Mouse (Mus musculus): ENCODE data around the gene Akap10.
"Not testable (repeated sequence)": the region's sequence is repeated elsewhere in the genome, so short reads cannot be mapped to it uniquely, and the experiment has no call there.

Gene Akap10

GRCm38 (mm10) chr11:61930640-61931586 lies 861 bp upstream of the Akap10 start:
- DNase-seq (ENCODE audit: low read depth, low spot score) = no peak

- DNase-seq (ENCODE audit: low read depth, low spot score) = peak; percentile 73
Observed at GRCm38 (mm10) chr11:61929323-61930097, 542 bp downstream of the Akap10 start.

GRCm38 (mm10) chr11:61923309-61923708 lies 6.7 kb downstream of the Akap10 start:
- DNase-seq (ENCODE audit: low read depth, low spot score) = no peak

GRCm38 (mm10) chr11:61919702-61920101 lies 10.3 kb downstream of the Akap10 start:
- no peak for DNase-seq (ENCODE audit: low read depth, low spot score)

- no peak for DNase-seq (ENCODE audit: low read depth, low spot score)
Observed at GRCm38 (mm10) chr11:61908315-61908714, 21.7 kb downstream of the Akap10 start.

- peak; percentile 32 for DNase-seq (ENCODE audit: low read depth, low spot score)
Observed at GRCm38 (mm10) chr11:61882183-61882582, 47.9 kb downstream of the Akap10 start.

GRCm38 (mm10) chr11:61879921-61880320 lies 50.1 kb downstream of the Akap10 start:
- DNase-seq (ENCODE audit: low read depth, low spot score) = no peak

- DNase-seq (ENCODE audit: low read depth, low spot score) = no peak
Observed at GRCm38 (mm10) chr11:61871881-61872280, 58.2 kb downstream of the Akap10 start.

GRCm38 (mm10) chr11:61866856-61867255 lies 63.2 kb downstream of the Akap10 start:
- DNase-seq (ENCODE audit: low read depth, low spot score) = no peak

GRCm38 (mm10) chr11:61861781-61862547 lies 68.1 kb downstream of the Akap10 start:
- DNase-seq (ENCODE audit: low read depth, low spot score) = peak; percentile 27

- DNase-seq (ENCODE audit: low read depth, low spot score) = no peak
Observed at GRCm38 (mm10) chr11:61859316-61859715, 70.7 kb downstream of the Akap10 start.

GRCm38 (mm10) chr11:61855539-61855938 lies 74.5 kb downstream of the Akap10 start:
- no peak for DNase-seq (ENCODE audit: low read depth, low spot score)

GRCm38 (mm10) chr11:61854988-61855411 lies 75.1 kb downstream of the Akap10 start, which contains the start of gene Ulk2:
TSS of gene Ulk2 (minus strand) at chr11:61855073.
- DNase-seq (ENCODE audit: low read depth, low spot score) = peak; percentile 96

GRCm38 (mm10) chr11:61854211-61854987 lies 75.7 kb downstream of the Akap10 start:
- peak; percentile 90 for DNase-seq (ENCODE audit: low read depth, low spot score)

- DNase-seq (ENCODE audit: low read depth, low spot score) = no peak
Observed at GRCm38 (mm10) chr11:61853659-61854058, 76.4 kb downstream of the Akap10 start.

GRCm38 (mm10) chr11:61852916-61853315 lies 77.1 kb downstream of the Akap10 start:
- DNase-seq (ENCODE audit: low read depth, low spot score) = no peak

GRCm38 (mm10) chr11:61851195-61851594 lies 78.9 kb downstream of the Akap10 start:
- DNase-seq (ENCODE audit: low read depth, low spot score) = no peak

GRCm38 (mm10) chr11:61840663-61841062 lies 89.4 kb downstream of the Akap10 start:
- not testable (repeated sequence) for DNase-seq (ENCODE audit: low read depth, low spot score)

GRCm38 (mm10) chr11:61839940-61840339 lies 90.1 kb downstream of the Akap10 start:
- no peak for DNase-seq (ENCODE audit: low read depth, low spot score)

- DNase-seq (ENCODE audit: low read depth, low spot score) = no peak
Observed at GRCm38 (mm10) chr11:61839182-61839581, 90.9 kb downstream of the Akap10 start.
